Mouse (Mus musculus) lung, postnatal 0 days (tissue): Measurements from ENCODE around the gene Gpatch1.

ENCODE experiments used
- CTCF ChIP-seq: IDR thresholded peaks from 2 replicates; pipeline ENCODE4 v1.5.1; 2016; ENCODE audit warnings: antibody characterized with exemption, mild to moderate bottlenecking
- EP300 ChIP-seq: IDR thresholded peaks from 2 replicates; pipeline ENCODE4 v1.6.1; 2016; ENCODE audit warnings: antibody characterized with exemption, mild to moderate bottlenecking, control low read depth

- TF ChIP-seq CTCF, result no peak
- TF ChIP-seq EP300, result no peak
Observed at GRCm38 (mm10) chr7:35349022-35349421, 30.8 kb upstream of the Gpatch1 start.
